Mouse (Mus musculus) kidney, postnatal 4 days (tissue): ENCODE measurements around the gene Gm48552.

ENCODE experiments used
- DNase-seq, 2 experiments: peaks; one replicate each; pipeline ENCODE4 v3.0.0; 2021; ENCODE audit warnings: mixed read lengths in 2 of 2

Gene Gm48552

DNA sequence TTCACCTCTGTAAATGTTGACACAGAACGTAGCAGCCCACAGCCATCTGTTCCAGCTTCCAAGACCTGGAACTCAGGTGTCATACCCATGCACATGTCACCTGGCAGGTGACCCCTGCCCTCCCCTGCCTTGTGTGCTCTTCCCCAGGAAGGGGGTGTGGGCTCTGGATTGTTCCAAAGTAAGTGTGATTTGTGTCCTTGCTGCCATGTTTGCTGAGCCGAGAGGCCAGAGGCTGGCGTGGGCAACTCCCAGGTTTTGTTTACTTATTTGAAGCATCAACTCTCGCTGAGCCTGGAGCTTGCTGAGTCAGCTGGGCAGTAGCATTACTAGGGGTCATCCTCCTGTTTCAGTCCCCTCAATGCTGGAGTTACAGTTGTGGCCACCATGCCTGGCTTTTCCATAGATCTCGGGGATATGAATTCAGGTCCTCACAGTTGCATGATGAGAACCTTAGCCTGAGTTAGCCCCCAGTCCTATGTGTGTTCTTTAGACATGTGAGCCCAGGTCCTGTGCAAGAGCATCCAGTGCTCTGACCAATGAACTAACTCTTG is at the start of gene Gm48552:
Gene Gm48552 (plus strand): TSS at position 501 of the 551 bp plus-strand sequence.
- DNase-seq = no peak

DNA sequence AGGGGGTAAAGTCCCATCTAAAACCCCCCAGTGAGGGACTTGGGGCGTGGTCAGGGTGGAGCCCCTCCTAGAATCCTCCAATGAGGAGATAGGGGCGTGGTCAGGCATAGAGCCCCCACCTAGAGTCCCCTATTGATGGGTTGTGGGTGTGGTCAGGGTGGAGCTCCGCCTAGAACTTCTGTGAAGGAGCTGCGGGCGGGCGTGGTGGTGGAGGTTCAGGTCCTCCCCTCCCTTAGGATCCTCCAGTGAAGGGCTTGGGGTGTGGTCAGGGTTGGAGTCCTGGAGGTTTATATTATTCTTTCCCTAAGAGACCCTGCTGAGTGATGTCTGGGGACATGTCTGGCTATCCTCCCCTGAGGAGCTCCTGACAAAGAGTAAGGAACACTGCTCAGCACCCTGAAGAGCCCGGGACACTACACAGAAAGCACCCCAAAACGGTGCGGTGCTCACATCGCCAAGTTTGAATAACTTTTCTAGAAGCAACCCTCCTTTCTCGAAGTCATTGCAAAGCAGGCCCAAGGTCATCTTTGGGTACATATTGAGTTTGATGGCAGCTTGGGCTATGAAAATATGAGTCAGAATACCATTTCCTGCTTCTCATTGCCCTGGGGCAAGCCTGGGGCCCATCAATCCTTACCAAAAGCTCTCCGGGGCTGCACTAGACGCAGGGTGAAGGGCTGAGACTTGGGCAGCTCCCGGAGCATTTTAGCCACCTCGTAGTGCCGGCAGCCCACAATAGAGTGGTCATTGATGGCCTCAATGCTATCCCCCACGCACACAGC is 48.1 kb upstream of the Gm48552 start:
- no peak for DNase-seq

DNA sequence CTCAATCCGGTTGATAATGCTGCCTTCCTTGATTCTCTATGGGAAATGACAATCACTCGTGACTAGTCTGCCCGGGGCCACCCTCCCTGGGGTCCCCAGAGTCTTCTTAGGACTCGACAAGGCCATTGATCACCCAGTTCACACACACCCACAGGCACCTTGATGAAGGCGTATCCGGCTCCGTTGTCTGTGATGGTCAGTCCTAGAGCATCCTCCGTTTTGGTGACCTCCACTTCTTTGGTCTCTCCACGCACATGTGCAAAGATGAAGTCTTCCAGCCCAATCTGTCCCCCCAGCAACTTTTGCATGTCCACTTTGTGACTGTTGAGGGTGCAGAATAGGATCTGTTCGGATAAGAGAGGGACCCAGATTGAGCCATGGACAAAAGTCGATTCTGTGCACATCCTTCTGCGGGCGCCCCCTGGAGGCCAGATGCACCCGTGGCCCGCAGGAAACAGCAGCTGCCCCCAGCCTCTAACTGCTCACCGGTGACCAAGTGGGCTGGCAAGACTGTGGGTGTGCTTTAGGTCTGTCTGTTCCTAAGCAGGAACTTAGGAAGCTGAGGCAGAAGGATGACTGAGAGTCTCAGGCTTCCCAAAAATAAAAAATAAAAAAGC is 47.4 kb upstream of the Gm48552 start:
- peak; percentile 88 to 90 for DNase-seq

DNA sequence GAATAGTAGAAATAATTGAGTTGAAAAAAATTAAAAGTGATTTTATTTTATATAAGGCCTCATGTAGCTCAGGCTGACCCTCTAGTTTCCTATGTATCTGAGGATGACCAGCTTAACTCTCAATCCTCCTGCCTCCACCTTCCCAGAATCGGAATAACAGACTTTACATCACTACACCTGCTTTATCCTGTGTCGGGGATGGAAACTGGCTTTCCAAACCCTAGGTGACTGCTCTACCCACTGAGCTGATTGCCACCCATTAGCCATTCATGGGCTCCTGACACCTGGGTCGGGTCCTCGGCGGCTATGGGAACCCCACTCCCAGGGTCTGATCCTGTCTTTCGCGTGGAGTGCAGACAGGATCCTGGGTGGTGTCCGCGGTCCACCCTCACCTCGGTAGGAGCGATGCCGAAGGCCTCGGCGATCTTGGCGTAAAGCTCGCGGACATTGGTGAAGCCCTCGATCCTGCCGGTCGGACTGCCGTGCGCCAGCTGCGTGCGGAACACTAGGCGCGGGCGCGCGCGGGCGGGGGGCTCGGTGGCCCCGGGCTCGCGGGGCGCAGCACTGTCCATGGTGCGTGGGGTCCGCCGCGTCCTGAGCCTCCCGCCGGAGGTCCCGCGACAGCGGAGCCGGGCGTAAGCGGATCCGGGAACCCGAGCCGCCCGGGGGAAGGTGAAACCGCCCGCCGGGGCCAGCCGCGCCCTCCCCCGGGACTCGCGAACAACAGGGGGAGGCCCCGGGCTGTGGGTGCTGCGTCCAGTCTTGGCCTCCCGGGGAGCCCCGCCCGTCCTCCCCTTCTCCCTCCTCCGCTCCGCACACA is 45.9 kb upstream of the Gm48552 start, which contains the start of gene Gipc3:
Gene Gipc3 (minus strand): TSS at position 581 of the 820 bp plus-strand sequence.
- DNase-seq = no peak

DNA sequence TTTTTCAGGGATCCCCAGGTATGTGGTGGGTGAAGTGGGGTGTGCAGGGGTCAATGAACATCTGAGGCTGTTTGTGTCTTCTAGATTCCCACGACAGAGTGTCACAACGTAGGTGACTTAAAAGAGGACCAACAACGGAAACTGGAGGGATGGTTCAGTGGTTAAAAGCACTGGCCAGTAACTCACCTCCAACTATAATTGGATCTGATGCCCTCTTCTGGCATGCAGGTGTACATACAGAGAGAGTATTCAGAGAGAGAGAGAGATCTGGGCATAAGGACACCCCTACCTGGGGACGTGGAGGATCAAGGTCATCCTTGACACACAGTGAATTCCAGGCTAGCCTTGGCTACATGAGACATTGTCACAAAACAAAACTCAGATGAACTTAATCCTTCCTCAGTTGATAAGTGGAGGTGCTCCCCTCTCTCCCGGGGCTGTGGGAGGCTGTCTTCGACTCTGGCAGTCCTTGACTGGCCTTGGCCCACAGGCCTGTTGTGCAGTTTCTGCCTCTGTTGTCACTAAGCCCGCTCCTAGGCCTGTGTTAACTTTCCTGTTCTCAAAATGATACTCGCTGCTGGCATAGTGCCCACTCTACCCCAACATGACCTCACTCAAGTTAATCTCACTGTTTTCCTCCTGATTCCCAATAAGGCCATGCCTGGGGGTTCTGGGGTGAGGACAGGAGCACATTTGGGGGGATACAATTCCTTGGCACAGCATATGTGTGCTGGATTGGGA is 44.2 kb upstream of the Gm48552 start:
- no peak for DNase-seq

DNA sequence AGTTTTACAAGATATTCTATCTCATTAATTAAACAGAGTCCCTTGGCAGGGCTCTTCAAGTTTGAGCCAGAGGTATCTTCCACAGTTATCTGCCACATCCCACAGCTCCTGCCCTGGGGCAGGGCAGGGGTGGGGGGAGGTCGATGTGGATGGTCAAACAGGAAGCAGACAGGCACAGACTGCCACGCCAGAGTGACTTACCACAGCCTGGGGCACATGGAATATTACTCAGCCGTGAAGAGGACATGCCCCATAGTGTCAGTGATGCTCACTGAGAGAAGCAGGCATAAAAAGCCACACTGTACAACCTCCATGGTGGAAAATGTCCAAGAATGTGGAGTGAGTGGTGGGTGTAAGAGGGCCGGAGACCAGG is 43.7 kb upstream of the Gm48552 start:
- DNase-seq = no peak

DNA sequence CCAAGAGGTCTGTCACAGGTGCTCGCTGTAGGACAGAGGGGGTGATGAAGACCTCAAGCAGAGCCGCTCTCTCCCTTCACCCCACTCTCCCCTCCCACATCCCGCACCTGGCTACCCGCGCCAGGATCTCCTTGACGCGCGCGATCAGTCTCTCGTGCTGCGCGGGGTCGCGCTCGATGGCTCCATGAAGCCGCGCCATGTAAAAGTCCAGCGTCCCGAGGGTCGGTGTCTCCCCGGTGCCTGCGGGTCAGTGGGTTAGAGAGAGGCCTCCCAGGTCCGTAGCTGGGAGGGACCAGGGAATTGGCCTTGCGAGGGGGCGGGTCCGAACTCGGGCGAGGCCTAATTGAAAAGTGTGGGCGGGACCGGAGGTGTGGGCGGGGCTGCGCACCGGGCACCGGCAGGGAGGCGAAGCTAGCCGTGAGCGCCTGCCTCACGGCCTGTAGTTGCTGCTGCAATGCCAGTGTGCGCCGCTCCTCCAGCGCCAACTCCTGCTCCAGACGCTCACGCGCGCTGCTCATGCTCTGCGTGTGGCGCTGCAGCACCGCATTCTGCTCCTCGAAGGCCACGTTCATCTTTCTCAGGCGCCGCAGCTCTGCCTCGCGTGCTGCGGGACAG is 42.2 kb upstream of the Gm48552 start:
- peak; percentile 86 to 91 for DNase-seq

DNA sequence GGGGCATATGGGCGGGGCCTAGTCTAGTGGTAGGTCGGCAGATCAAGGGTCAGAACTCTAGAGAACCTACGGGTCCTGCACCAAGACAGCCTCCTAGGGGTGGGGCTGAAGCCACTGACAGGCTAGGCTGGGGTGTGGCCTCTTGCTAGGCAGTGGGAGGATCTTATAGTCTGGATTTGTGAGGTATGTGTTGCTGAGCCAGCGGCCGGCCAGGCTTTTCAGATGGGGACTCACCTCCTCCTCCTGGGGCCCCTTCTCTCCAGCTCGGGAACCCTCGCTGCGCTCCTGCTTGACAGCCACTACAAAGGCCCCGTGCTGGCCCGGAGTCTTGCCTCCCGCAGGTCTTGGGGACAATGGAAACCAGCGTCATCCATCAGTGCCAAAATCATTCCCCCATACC is 39.7 kb upstream of the Gm48552 start:
- DNase-seq = peak; percentile 61 to 77

DNA sequence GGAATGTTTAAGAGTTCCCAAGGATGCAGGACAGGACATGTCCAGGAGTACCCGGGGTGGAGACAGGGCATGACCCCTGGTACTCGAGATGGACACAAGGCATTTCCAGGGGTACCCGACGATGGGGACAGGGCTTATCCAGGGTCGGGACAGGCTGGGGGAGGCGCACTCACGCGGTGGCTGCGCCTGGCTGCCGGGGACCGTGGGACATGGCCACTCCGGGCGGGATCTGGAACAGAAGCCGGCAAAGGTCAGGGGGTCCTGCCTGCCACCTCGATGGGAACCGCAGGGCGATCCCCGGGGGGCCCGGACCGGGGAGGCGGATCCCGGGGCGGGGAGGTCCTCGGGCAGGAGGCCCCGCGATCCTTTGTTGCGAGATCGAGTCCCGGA is 38.8 kb upstream of the Gm48552 start:
- no peak for DNase-seq

DNA sequence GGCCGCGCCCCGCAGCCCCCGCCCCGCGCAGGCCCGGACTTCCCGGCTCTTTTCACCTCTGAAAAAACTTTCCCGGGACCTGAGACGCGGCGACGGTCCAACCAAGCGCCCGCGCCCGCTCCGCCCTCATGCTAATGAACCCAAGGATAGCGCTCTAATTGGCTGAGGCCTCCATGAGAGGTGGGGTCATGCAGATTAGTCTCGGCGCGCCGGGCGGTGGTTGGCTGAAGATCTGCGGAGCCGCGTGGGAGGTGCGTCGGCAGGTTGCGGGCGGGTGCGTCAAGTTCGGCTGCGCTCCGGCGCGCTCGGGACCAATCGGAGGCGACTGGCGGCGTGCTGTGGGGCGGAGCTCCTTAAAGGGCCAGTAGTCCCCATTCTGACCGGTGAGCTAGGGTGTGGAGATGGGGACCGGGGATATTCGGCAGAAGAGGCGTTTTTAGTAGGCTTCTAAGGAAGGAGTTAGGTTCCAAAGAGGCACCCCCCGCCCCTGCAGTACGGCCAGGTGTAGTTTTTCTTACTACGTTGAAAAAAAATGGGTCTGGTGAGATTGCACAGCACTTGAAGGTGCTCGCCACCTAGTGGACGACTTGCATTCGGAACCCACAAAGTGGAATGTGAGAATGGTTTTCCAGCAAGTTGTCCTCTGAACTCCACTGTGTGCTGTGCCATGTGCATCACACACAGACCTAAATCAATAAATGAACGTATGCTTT is 38.3 kb upstream of the Gm48552 start, which contains the start of gene Hmg20b:
Gene Hmg20b (minus strand): TSS at position 130 of the 713 bp plus-strand sequence.
- DNase-seq = peak; percentile 99 to 100

DNA sequence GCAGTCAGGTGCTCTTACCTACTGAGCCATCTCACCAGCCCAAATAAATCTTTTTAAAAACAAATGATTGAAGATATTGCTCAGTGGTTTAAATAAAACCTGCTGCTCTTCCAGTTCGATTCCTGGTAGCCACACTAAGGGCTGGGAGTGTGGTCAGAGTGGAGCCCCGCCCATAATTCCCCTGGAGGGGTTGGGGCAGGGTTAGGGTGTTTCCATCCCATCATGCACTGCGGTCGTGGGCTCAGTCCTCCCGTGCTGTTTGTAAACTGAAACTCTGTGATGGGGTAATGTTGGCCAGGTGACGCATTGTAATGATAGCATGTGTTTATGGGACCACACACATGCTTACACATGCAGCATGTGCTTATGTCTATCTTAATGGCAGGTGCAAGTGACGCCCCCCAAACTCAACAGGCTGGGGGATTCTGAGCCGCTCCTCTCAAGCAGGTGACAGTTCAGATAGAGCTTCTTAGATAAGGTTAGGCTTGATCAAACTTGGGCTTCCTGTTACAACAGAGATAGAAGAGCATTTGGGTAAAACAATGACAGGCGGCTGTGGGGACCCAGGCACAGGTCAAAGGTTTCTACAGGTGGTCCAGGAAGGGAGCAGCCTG is 37.0 kb upstream of the Gm48552 start:
- no peak for DNase-seq

DNA sequence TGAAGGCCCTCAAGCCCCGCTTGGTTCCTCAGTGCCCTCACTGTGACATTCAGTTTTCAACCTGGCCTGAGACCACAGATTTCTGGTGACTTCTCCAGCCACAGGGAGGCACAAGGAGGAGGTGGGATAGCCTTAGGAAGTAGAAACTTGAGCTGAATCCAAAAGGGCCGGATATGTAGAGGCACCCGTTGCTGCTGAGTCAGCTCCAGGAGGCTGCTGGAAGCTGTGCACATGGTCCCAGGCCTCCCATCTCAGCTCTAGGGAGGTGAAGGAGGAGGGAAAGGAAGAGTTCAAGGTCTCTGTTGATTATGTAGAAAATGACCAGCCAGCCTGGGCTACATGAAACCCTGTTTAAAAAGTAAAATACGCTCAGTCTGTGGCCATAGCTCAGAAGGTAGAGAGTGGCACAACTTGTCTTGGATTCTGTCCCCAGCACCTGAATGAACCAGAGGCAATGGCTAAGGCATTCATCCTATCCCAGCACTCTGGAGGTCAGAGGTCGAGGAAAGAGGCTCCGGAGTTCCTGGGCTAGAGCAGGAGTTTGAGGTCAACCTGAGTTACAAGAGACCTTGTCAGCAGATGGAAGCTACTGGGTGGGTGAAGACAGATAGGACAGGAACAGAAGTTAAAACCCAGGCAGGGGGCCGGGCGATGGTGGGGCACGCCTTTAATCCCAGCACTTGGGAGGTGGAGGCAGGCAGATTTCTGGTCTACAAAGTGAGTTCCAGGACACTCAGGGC is 33.9 kb upstream of the Gm48552 start:
- DNase-seq = no peak

DNA sequence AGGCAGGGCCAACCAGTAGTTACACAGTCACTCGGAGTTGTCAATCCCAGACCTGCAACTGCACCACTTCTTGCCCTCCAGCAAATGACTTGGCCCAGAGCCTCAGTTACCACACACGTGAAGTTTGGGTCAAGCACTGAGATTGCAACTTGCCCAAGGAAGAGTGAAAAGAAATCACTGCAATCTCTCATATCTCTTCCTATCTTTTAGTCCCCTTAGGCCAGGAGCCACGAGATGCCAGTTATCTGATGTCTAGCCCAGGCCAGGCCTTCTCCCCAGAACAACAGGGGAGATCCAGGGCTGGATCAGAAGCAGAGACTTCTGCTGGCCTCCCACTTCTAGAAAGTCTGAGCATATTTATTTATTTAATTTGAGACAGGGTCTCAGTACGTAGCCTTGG is 33.3 kb upstream of the Gm48552 start:
- DNase-seq = no peak

DNA sequence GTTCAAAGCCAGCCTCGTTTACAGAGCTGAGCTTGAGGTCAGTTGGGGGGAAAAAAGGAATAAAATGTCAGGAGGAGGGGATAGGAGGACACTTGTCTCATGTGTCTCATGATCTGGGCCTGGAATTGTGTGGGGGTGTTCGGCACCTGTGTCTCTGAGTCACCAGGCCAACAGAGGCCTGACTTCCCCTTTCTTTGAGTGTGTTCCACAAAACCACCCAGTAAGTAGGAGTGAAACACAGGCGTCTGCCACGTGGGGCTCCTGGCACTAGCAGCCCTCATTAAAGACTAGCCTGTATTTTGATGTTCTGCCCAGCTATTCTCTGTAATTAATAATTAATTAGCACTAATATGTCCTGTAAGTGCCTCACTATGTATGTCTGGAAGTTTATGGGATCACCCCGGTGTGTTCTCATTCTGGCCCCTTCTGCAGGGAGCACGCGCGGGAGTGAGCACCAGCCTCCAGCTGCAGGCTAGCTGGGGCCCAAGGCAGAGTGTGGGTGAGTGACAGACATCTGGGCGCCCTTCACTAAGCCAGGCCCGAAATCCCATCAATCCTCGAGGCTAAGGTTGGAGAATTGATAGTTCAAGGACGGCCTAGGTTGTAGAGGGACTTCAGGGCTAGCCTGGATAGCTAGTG is 32.3 kb upstream of the Gm48552 start:
- no peak for DNase-seq

DNA sequence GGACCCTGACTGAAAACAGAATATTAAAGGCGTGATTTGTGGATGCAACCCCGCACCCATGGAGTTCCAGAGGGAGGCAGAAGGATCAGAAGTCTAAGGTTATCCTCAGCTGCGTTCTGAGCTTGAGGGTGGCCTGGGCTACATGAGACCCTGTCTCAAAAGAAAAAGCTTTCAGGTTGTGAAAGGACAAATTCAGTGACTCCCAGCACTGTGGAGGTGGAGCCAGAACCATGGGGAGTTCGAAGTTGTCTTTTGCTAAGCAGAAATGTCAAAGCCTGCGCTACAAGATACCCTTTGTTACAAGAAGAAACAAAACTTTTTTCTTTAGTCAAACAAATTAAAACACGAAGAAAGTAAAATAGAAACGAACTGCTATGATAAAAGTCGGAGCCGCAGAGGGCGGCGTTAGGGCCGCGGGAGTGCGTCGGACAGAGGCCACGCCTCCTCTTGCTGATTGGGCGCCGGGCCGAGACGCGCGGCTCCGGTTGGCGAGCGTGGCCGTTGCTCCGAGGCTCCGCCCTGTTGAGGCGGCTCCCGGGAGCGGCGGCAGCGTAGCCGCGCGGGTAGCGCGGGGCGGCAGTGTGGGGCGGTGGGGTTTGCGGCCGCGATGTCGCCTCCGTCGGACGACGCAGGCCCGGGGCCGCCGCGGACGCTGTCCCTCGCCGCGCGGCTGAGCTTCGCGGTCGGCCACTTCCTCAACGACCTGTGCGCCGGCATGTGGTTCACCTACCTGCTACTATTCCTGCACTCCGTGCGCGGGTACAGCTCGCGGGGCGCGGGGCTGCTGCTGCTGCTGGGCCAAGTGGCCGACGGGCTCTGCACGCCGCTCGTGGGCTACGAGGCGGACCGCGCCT is 31.6 kb upstream of the Gm48552 start, which contains the start of gene Mfsd12:
Gene Mfsd12 (plus strand): TSS at position 501 of the 854 bp plus-strand sequence.
- DNase-seq = peak; percentile 92 to 96

DNA sequence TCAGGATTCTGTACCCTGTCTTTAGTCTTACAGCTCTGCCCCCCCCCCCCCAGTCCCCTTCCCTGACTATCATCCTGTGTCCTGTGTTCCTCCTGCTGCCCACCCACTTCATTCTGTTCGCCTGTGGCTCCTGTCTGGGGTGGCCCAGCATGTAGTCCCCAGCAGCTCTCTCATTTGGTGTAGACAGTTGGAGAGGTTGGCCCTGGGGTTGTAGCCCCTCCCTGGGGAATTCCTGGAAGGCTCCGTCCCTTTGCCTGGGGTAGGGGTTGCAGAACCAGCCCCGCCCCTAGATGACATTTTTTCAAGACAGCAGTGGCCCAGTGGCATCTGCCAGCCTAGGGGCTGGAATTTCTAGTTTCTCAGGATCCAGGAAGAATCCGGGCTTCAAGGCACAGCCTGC is 30.6 kb upstream of the Gm48552 start:
- peak in 1 of 2 experiments; percentile 33 for DNase-seq

DNA sequence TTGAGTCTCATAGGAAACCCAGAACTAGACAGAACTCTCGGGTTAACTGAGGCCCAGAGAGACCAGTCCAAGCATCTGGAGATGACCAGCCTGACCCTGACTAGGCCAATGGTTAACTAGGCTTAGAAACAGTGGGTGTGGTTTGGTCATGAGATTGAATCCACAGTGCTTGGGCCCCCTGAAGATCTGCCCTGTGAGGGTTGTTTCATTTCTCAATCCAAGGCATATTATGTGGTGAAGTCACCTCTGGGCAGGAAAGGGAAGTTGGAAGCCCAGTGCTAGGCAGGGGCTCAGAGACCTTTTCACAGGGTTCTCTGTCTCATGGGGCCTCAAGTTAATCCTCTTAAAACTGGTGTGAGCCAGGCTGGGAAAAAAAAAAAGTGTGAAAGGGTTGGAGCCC is 30.0 kb upstream of the Gm48552 start:
- no peak for DNase-seq

DNA sequence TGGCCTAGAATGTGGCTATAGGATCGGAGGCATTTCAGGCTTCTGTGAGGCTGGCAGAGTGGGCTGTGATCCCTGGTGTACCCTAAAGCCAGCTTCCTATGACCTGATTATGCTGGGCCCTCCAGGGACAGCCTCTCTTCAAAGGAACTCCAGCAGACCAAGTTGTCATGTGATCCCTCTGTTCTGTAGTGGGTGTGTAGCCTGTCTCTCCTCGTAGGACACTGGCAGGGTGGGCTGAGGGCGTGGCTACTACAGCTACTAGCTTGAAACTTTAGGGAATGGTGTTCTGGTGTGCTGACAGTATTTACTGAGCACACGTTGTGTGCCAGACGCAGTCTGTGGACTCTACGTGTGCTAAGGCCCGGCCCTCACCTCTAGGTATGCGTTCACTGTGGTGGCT is 28.1 kb upstream of the Gm48552 start:
- DNase-seq = no peak
